Comparison of ENCODE assay signal across 16 mouse cellular contexts in the genomic region with DNA sequence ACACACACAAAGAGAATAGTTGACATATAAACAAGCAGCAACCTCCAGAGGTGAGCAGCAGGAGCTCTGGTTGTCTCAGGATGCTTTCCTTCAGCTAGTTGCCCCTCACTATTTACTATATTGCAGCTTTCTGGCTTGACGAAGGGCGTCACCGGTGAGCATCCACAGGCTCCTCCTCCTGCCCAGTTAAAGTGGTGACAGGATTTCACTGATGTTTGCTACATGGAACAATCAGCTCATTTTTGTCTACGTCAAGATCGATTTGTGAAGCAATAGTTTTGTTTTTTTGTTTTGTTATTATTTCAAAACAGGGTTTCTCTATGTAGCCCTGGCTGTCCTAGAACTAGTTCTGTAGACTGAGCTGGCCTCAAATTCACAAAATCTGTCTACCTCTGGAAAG. TPM values are rescaled to one million over a fixed set of nuclear protein-coding genes. Genes with fewer than 3 reads are reported as not detected.
DNase-seq lines count a peak whose midpoint lies in the region; ATAC-seq and TF ChIP-seq lines count a peak whose summit lies in the region.
"Had no signal": no experiment of that assay in that cellular context is flagged by ENCODE, and none has a peak within 500 bp of the region (broad histone marks: within the 10 kb centered on the region; RNA-seq: fewer than 3 reads in every experiment).

No protein-coding gene starts in this region.

- H3K9me3 ChIP-seq in forebrain, embryonic 14.5 days (replicated peaks; ENCODE audit: control insufficient read depth, low read length), result no peaks in the 10 kb centered on the region
- H3K9me3 ChIP-seq in forebrain, postnatal 0 days (ENCODE audit: low read length), result no peaks in the 10 kb centered on the region
- no peaks in the 10 kb centered on the region for H3K9me3 ChIP-seq in heart, embryonic 12.5 days (replicated peaks)
- no peaks in the 10 kb centered on the region for H3K9me3 ChIP-seq in heart, embryonic 16.5 days (replicated peaks; ENCODE audit: control insufficient read depth, low read length)
- H3K9me3 ChIP-seq in heart, embryonic 11.5 days (replicated peaks; ENCODE audit: control insufficient read depth, low read length), result no peaks in the 10 kb centered on the region
- H3K9me3 ChIP-seq: embryonic facial prominence, embryonic 12.5 days; hindbrain, embryonic 13.5 days had no signal

- H3K9ac ChIP-seq in forebrain, embryonic 14.5 days (ENCODE audit: low read length), result no peak overlapping the region
- H3K9ac ChIP-seq in forebrain, postnatal 0 days, result no peak overlapping the region
- no peak overlapping the region for H3K9ac ChIP-seq in heart, embryonic 12.5 days
- H3K9ac ChIP-seq in heart, embryonic 16.5 days (ENCODE audit: low read length), result no peak overlapping the region
- no peak overlapping the region for H3K9ac ChIP-seq in heart, embryonic 11.5 days (ENCODE audit: low read depth, low read length)
- H3K9ac ChIP-seq: embryonic facial prominence, embryonic 12.5 days; hindbrain, embryonic 13.5 days had no signal

- no peaks in the 10 kb centered on the region for H3K36me3 ChIP-seq in forebrain, embryonic 14.5 days (ENCODE audit: control insufficient read depth, insufficient read depth, low read length)
- H3K36me3 ChIP-seq in forebrain, postnatal 0 days (ENCODE audit: insufficient read depth), result no peaks in the 10 kb centered on the region
- peaks cover 19% of the 10 kb centered on the region for H3K36me3 ChIP-seq in heart, embryonic 12.5 days
- peaks cover 2% of the 10 kb centered on the region; the same call in 1 of the 2 replicates for H3K36me3 ChIP-seq in heart, embryonic 16.5 days (ENCODE audit: control insufficient read depth, insufficient read depth)
- peaks cover 3% of the 10 kb centered on the region; the same call in 1 of the 2 replicates for H3K36me3 ChIP-seq in heart, embryonic 11.5 days (ENCODE audit: control insufficient read depth, insufficient read depth, low read length)
- H3K36me3 ChIP-seq: hindbrain, embryonic 13.5 days had no signal

- DNase-seq in forebrain, embryonic 14.5 days (ENCODE audit: low spot score), result no peak
- DNase-seq in forebrain, postnatal 0 days, result no peak
- DNase-seq in heart, postnatal 25 days (ENCODE audit: low spot score), result no peak
- DNase-seq: adrenal gland, postnatal 14 days; cerebellum, adult 11-12 months; cerebellum, adult 9-10 months; gastrocnemius, postnatal 36 days; heart, adult 2 months had no signal

- H3K4me2 ChIP-seq in forebrain, embryonic 14.5 days (ENCODE audit: low read length), result no peak overlapping the region
- H3K4me2 ChIP-seq in forebrain, postnatal 0 days (ENCODE audit: low read depth), result no peak overlapping the region
- H3K4me2 ChIP-seq in heart, embryonic 12.5 days, result no peak overlapping the region
- H3K4me2 ChIP-seq in heart, embryonic 16.5 days (ENCODE audit: low read depth, low read length), result no peak overlapping the region
- no peak overlapping the region for H3K4me2 ChIP-seq in heart, embryonic 11.5 days
- H3K4me2 ChIP-seq: embryonic facial prominence, embryonic 12.5 days; hindbrain, embryonic 13.5 days had no signal

- WGBS in forebrain, embryonic 14.5 days, result 77% methylated on average over 5 of the region's 5 CpGs
- 63% methylated on average over 5 of the region's 5 CpGs for WGBS in forebrain, postnatal 0 days
- 68% methylated on average over 5 of the region's 5 CpGs for WGBS in heart, embryonic 12.5 days
- 67% methylated on average over 5 of the region's 5 CpGs for WGBS in heart, embryonic 16.5 days
- WGBS in heart, embryonic 11.5 days (ENCODE audit: insufficient replicate concordance), result 71% methylated on average over 5 of the region's 5 CpGs

- no peaks in the 10 kb centered on the region for H3K27me3 ChIP-seq in forebrain, embryonic 14.5 days (replicated peaks; ENCODE audit: control insufficient read depth, insufficient read depth, low read length)
- H3K27me3 ChIP-seq in forebrain, postnatal 0 days (ENCODE audit: insufficient read depth, low read length), result no peaks in the 10 kb centered on the region
- no peaks in the 10 kb centered on the region for H3K27me3 ChIP-seq in heart, embryonic 12.5 days (replicated peaks)
- H3K27me3 ChIP-seq in heart, embryonic 16.5 days (ENCODE audit: control insufficient read depth, insufficient read depth, low read length), result no peaks in the 10 kb centered on the region
- H3K27me3 ChIP-seq in heart, embryonic 11.5 days (ENCODE audit: control insufficient read depth, insufficient read depth, low read length), result no peaks in the 10 kb centered on the region
- H3K27me3 ChIP-seq: CH12.LX; embryonic facial prominence, embryonic 12.5 days; hindbrain, embryonic 13.5 days; Patski had no signal

- TF ChIP-seq CTCF in forebrain, postnatal 0 days (IDR thresholded peaks at IDR 0.05; ENCODE audit: low read depth), result no peak

- intact Hi-C loops in heart, postnatal 25 days (cut with DNase I), result no loop called here

- H3K4me3 ChIP-seq in forebrain, embryonic 14.5 days (ENCODE audit: low read depth, low read length), result no peak overlapping the region
- no peak overlapping the region for H3K4me3 ChIP-seq in forebrain, postnatal 0 days (ENCODE audit: low read depth, low read length)
- no peak overlapping the region for H3K4me3 ChIP-seq in heart, embryonic 12.5 days
- H3K4me3 ChIP-seq in heart, embryonic 16.5 days (ENCODE audit: low read length), result no peak overlapping the region
- no peak overlapping the region for H3K4me3 ChIP-seq in heart, embryonic 11.5 days (ENCODE audit: low read depth, low read length)
- H3K4me3 ChIP-seq: embryonic facial prominence, embryonic 12.5 days; heart, adult 2 months; hindbrain, embryonic 13.5 days had no signal

- H3K4me1 ChIP-seq in forebrain, embryonic 14.5 days (ENCODE audit: control insufficient read depth, insufficient read depth, low read length), result 0 out of 2 replicates have a peak, but pooled peaks cover 5% of the 10 kb centered on the region
- no peaks in the 10 kb centered on the region; the same call in 1 of the 2 replicates for H3K4me1 ChIP-seq in forebrain, postnatal 0 days (ENCODE audit: insufficient read depth)
- H3K4me1 ChIP-seq in heart, embryonic 12.5 days (replicated peaks), result peaks cover 42% of the 10 kb centered on the region
- peaks cover 34% of the 10 kb centered on the region for H3K4me1 ChIP-seq in heart, embryonic 16.5 days (ENCODE audit: control insufficient read depth, insufficient read depth, low read length)
- H3K4me1 ChIP-seq in heart, embryonic 11.5 days (ENCODE audit: control insufficient read depth, insufficient read depth, low read length), result peaks cover 28% of the 10 kb centered on the region
- H3K4me1 ChIP-seq: embryonic facial prominence, embryonic 12.5 days had no signal

- H3K27ac ChIP-seq in forebrain, embryonic 14.5 days (ENCODE audit: low read depth, low read length), result peak overlapping the region; percentile 78; the same call in 1 of the 2 replicates
- H3K27ac ChIP-seq in forebrain, postnatal 0 days (ENCODE audit: low read depth, low read length), result no peak overlapping the region
- H3K27ac ChIP-seq in heart, embryonic 12.5 days (ENCODE audit: poor library complexity, severe bottlenecking), result peak overlapping the region; percentile 74; the same call in 1 of the 2 replicates
- H3K27ac ChIP-seq in heart, embryonic 16.5 days (ENCODE audit: low read length), result peak overlapping the region; percentile 48
- H3K27ac ChIP-seq in heart, embryonic 11.5 days (ENCODE audit: low read depth, low read length), result no peak overlapping the region
- H3K27ac ChIP-seq: embryonic facial prominence, embryonic 12.5 days had no signal

- ATAC-seq in forebrain, embryonic 14.5 days, result no peak
- ATAC-seq in forebrain, postnatal 0 days, result no peak
- no peak for ATAC-seq in heart, embryonic 12.5 days (ENCODE audit: insufficient number of reproducible peaks, low FRiP score)
- no peak for ATAC-seq in heart, embryonic 16.5 days (replicated peaks; ENCODE audit: extremely low read depth, insufficient read depth, low FRiP score)
- no peak for ATAC-seq in heart, embryonic 11.5 days (replicated peaks; ENCODE audit: insufficient number of reproducible peaks, low FRiP score, low TSS enrichment)
- ATAC-seq: activated CD4-positive, CD25-positive, alpha-beta regulatory T cell, adult 4 months; Patski had no signal

RNA-seq across cellular contexts. Expression of gene Clic4, which starts 41.1 kb away (rescaled TPM):
- polyA plus RNA-seq in forebrain, embryonic 14.5 days (2014; fragmentation: Nextera tagmentation; extraction: Ambion mirVana), result 74.1 and 74.4 TPM in 2 replicates
- total RNA-seq in forebrain, postnatal 0 days (2014; rRNA removed), result 44.0 and 65.2 TPM in 2 replicates
- polyA plus RNA-seq in forebrain, postnatal 0 days (2015; fragmentation: Nextera tagmentation; extraction: Ambion mirVana), result 34.5 and 41.5 TPM in 2 replicates
- 291 and 300 TPM in 2 replicates for polyA plus RNA-seq in heart, embryonic 12.5 days (2016; fragmentation: Nextera tagmentation; extraction: Ambion mirVana)
- 100 to 1,000 TPM; 249 to 269 TPM for total RNA-seq in heart, postnatal 25 days (2021)
- polyA plus RNA-seq in heart, embryonic 16.5 days (2015; fragmentation: Nextera tagmentation; extraction: Ambion mirVana), result 289 and 296 TPM in 2 replicates
- 156 and 251 TPM in 2 replicates for polyA plus RNA-seq in heart, embryonic 11.5 days (2014; fragmentation: Nextera tagmentation; extraction: Ambion mirVana)

Comparison
In these comparisons a context has a peak if more than half of its experiments do, and no peak if none do; other contexts are left out.
1. H3K27ac ChIP-seq: peak in forebrain, embryonic 14.5 days (single experiment), heart, embryonic 12.5 days (single experiment) and heart, embryonic 16.5 days (single experiment); none in forebrain, postnatal 0 days (single experiment) and heart, embryonic 11.5 days (single experiment).